Mouse (Mus musculus) bone marrow, adult 2 months (tissue): ENCODE results near the gene Cdc25b. TPM values are rescaled to one million over a fixed set of nuclear protein-coding genes. Genes with fewer than 3 reads are reported as not detected.

Experiments
- H3K27ac ChIP-seq: fragments of 200-500 bp; 2 replicates; pipeline ENCODE4 v1.5.1; 2012; ENCODE audit warnings: low read depth, mild to moderate bottlenecking, control low read depth, inconsistent platforms, low read length; ENCODE audit not compliant: control insufficient read depth, poor library complexity, insufficient read depth
- H3K4me1 ChIP-seq: fragments of 200-500 bp; 2 replicates; pipeline ENCODE4 v1.6.1; 2011; ENCODE audit warnings: low read length; ENCODE audit not compliant: control insufficient read depth, insufficient read depth
- H3K4me3 ChIP-seq: fragments of 200-500 bp; replicated peaks from 2 replicates; pipeline ENCODE3; 2011; ENCODE audit warnings: mild to moderate bottlenecking, low read depth, low read length, control low read depth; ENCODE audit not compliant: control insufficient read depth
- CTCF ChIP-seq: fragments of 200-500 bp; IDR thresholded peaks from 2 replicates; pipeline ENCODE4 v1.5.1; 2011; ENCODE audit warnings: low read length, control low read depth; ENCODE audit not compliant: control insufficient read depth, insufficient read depth
- POLR2A ChIP-seq: fragments of 200-500 bp; IDR thresholded peaks from 2 replicates; pipeline ENCODE4 v1.6.1; 2011; ENCODE audit warnings: low read depth, mild to moderate bottlenecking, control low read depth, low read length, borderline replicate concordance; ENCODE audit not compliant: control insufficient read depth
- WGBS: fragments of 180-500 bp; shearing (Covaris S2); methylation state at CpG from one replicate; pipeline ENCODE4 v1.1.7; 2018; 5-methylcytosine and 5-hydroxymethylcytosine counted together
- polyA plus RNA-seq: library from polyadenylated mRNA; stranded (reverse); fragments of >200 nt; gene quantifications from 2 replicates; pipeline ENCODE4 v1.2.4, GENCODE M21; 2011; ENCODE audit warnings: low replicate concordance; ENCODE audit not compliant: missing spikeins, insufficient read depth, insufficient read length

Gene Cdc25b
- polyA plus RNA-seq, 1 experiment, result 179 TPM

- Histone ChIP-seq H3K27ac (no peak overlapping the region), H3K4me1 (peaks cover 4% of the 10 kb centered on the region), H3K4me3 (no peak overlapping the region)
- WGBS, result 85% methylated on average over 9 of the region's 9 CpGs
- TF ChIP-seq POLR2A (no peak), CTCF (no peak)
Observed at GRCm38 (mm10) chr2:131177932-131178331, 8.8 kb upstream of the Cdc25b start.

- 44% methylated on average over 26 of the region's 26 CpGs for WGBS
- Histone ChIP-seq H3K4me1 (peaks cover 4% of the 10 kb centered on the region), H3K4me3 (peak overlapping the region; percentile 73), H3K27ac (peak overlapping the region; percentile 68)
- TF ChIP-seq CTCF (no peak), POLR2A (no peak; the same call in 1 of the 2 replicates)
Observed at GRCm38 (mm10) chr2:131178828-131179245, 7.9 kb upstream of the Cdc25b start.

- Histone ChIP-seq H3K27ac (peak overlapping the region; percentile 68), H3K4me3 (peak overlapping the region; percentile 73), H3K4me1 (peaks cover 4% of the 10 kb centered on the region)
- TF ChIP-seq POLR2A, result 0 out of 2 replicates have a peak, but pooled peaks have one; percentile 38
- TF ChIP-seq CTCF, result no peak
- under 1% methylated on average over 67 of the region's 67 CpGs for WGBS
Observed at GRCm38 (mm10) chr2:131179246-131179886, 7.4 kb upstream of the Cdc25b start.

- Histone ChIP-seq H3K4me1 (peaks cover 4% of the 10 kb centered on the region), H3K27ac (peak within 1 kb of the TSS; percentile 68), H3K4me3 (peak within 1 kb of the TSS; percentile 81)
- 4% methylated on average over 56 of the region's 57 CpGs for WGBS
- TF ChIP-seq POLR2A (no peak), CTCF (peak; percentile 60; the same call in 1 of the 2 replicates)
Observed at GRCm38 (mm10) chr2:131179990-131180587, 6.7 kb upstream of the Cdc25b start, which contains the start of gene Cenpb. Gene Cenpb, minus strand, starts transcription at chr2:131180067.

- Histone ChIP-seq H3K27ac (peak overlapping the region; percentile 75), H3K4me1 (peaks cover 7% of the 10 kb centered on the region), H3K4me3 (peak overlapping the region; percentile 69)
- WGBS, result 4% methylated on average over 14 of the region's 14 CpGs
- TF ChIP-seq CTCF (no peak), POLR2A (no peak)
Observed at GRCm38 (mm10) chr2:131186343-131186742, 406 bp upstream of the Cdc25b start.

- Histone ChIP-seq H3K27ac (peak overlapping the region; percentile 92), H3K4me1 (peaks cover 7% of the 10 kb centered on the region), H3K4me3 (peak overlapping the region; percentile 93)
- no peak for TF ChIP-seq POLR2A
- no peak for TF ChIP-seq CTCF
- 49% methylated on average over 3 of the region's 3 CpGs for WGBS
Observed at GRCm38 (mm10) chr2:131187602-131187922, 813 bp downstream of the Cdc25b start.

GRCm38 (mm10) chr2:131188311-131188710 lies 1.6 kb downstream of the Cdc25b start:
- Histone ChIP-seq H3K4me3 (peak overlapping the region; percentile 93), H3K27ac (peak overlapping the region; percentile 92; the same call in 1 of the 2 replicates), H3K4me1 (peaks cover 7% of the 10 kb centered on the region)
- WGBS, result 74% methylated on average over 5 of the region's 5 CpGs
- TF ChIP-seq CTCF, result no peak
- TF ChIP-seq POLR2A, result no peak

GRCm38 (mm10) chr2:131189521-131190309 lies 3.0 kb downstream of the Cdc25b start:
- TF ChIP-seq CTCF, result no peak
- TF ChIP-seq POLR2A, result no peak
- peak overlapping the region; percentile 71 for H3K27ac ChIP-seq
- H3K4me3 ChIP-seq, result peak overlapping the region; percentile 35
- peaks cover 7% of the 10 kb centered on the region for H3K4me1 ChIP-seq
- WGBS, result 43% methylated on average over 5 of the region's 5 CpGs
